Mouse (Mus musculus) fibroblast of lung, adult 2 months (primary cell): ENCODE measurements around the gene Stac3.

Source experiments
- DNase-seq: peaks from one replicate; pipeline ENCODE4 v3.0.0-alpha.2; 2011; ENCODE audit warnings: low read depth

The Stac3 gene

GRCm38 (mm10) chr10:127500894-127501893 lies at the start of gene Stac3:
TSS of gene Stac3 (plus strand) at chr10:127501686.
- DNase-seq: peak; percentile 67

- no peak for DNase-seq
These were observed 47.8 kb upstream of the Stac3 start for GRCm38 (mm10) chr10:127453701-127454100.

GRCm38 (mm10) chr10:127462411-127463096 lies 38.9 kb upstream of the Stac3 start:
- DNase-seq: no peak

GRCm38 (mm10) chr10:127471281-127471988 lies 30.1 kb upstream of the Stac3 start:
- no peak for DNase-seq

GRCm38 (mm10) chr10:127472722-127473121 lies 28.8 kb upstream of the Stac3 start:
- no peak for DNase-seq

- no peak for DNase-seq
These were observed 26.3 kb upstream of the Stac3 start for GRCm38 (mm10) chr10:127475175-127475574.

GRCm38 (mm10) chr10:127476541-127476940 lies 24.9 kb upstream of the Stac3 start:
- no peak for DNase-seq

GRCm38 (mm10) chr10:127477301-127477700 lies 24.2 kb upstream of the Stac3 start:
- DNase-seq: no peak

- no peak for DNase-seq
These were observed 22.4 kb upstream of the Stac3 start for GRCm38 (mm10) chr10:127479131-127479530.

GRCm38 (mm10) chr10:127480833-127481813 lies 20.4 kb upstream of the Stac3 start:
- peak; percentile 67 for DNase-seq

GRCm38 (mm10) chr10:127485235-127485634 lies 16.3 kb upstream of the Stac3 start:
- DNase-seq: no peak

GRCm38 (mm10) chr10:127488856-127489255 lies 12.6 kb upstream of the Stac3 start:
- DNase-seq: no peak

GRCm38 (mm10) chr10:127490160-127491127 lies 11.0 kb upstream of the Stac3 start:
- DNase-seq: no peak

- no peak for DNase-seq
These were observed 10.4 kb upstream of the Stac3 start for GRCm38 (mm10) chr10:127491128-127491512.

- DNase-seq: peak; percentile 63
These were observed 9.4 kb upstream of the Stac3 start for GRCm38 (mm10) chr10:127492118-127492517.

GRCm38 (mm10) chr10:127496156-127496555 lies 5.3 kb upstream of the Stac3 start:
- DNase-seq: no peak

- no peak for DNase-seq
These were observed 2.0 kb upstream of the Stac3 start for GRCm38 (mm10) chr10:127499516-127499915.

GRCm38 (mm10) chr10:127500042-127500441 lies 1.4 kb upstream of the Stac3 start:
- no peak for DNase-seq

- DNase-seq: no peak
These were observed 6.8 kb downstream of the Stac3 start for GRCm38 (mm10) chr10:127508239-127508638.
